Mouse (Mus musculus) heart, adult 9 months (tissue): ENCODE measurements around the gene Nwd2.
A peak's percentile ranks its signal among the peaks of the same experiment; 100 is the strongest.

Source experiments
- DNase-seq, 2 experiments: peaks; one replicate each; pipeline ENCODE4 v3.0.0; 2022; ENCODE audit warnings: low spot score in 2 of 2

The Nwd2 gene

DNA sequence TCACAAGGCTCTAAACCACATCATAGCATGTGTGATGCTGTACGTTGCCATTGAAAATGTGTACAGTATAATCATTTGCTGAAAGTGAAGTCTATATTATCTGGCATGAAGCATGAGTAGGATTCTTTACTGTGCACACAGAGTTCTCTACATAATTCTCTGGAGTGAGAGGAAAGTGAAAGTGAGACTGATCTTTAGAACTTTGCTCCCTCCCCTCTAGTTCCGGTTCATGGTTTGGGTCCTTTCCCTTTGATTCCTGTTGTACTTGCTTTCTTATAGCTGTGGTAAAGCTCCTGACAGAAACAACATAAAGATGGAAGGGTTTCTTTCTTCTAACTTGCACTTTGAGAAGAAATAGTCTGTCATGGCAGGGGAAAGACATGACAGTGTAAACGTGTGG lies 107.0 kb downstream of the Nwd2 start:
- no peak for DNase-seq

DNA sequence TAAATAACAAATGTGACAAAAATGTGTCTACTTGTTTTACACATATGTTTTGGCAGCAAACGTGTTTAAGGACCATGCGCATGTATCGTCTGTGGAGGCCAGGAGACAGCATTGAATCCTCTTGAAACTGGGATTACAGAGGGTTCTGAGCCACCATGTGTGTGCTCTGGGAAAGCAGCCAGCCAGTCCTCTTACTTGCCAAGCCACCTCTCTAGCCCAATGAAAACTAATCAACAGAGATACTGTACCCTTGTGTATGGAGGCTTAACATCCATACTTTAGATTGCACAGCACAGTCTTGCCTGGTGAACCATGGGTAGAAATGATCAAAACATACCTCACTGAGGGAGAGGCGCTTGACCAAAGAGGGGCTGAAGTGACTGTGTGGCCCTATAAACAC lies 117.0 kb downstream of the Nwd2 start:
- DNase-seq: no peak

DNA sequence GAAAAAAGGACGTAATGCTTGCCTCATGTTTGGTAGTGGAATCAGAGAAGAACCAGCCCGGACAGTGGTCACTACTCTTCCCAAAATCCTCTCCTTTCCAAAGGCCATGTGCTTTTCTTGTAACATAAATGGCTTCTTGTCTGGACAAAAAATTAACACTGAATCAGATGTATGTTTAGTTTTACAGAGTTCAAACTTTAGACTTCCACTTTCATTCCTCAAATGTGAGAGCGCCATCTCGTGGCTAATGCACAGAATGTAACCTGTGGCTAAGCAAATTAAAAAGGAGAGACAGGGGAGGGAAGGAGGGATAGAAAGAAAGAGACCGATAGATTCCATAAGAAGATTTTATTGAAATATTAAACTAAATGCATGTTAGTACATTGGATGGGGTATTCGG lies 117.8 kb downstream of the Nwd2 start:
- DNase-seq: no peak

DNA sequence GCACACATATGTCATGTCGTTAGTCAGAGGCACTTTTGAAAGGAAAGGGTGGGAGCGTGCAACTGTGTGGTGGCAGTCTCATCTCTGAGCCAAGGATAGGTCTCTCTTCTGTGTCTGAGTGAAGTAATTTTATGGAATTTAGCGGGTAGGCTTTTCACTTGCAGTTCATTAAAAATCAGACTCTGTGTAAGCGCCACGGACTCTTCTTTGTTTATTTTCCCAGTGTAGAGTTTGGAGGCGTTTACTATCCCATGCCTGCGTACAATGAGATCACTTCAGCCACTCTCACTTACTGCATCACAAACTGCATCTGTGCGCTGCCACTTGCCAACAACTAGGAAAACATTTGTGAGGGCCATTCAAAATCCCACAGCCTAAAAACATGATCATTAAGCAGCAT lies 118.6 kb downstream of the Nwd2 start:
- DNase-seq: no peak

DNA sequence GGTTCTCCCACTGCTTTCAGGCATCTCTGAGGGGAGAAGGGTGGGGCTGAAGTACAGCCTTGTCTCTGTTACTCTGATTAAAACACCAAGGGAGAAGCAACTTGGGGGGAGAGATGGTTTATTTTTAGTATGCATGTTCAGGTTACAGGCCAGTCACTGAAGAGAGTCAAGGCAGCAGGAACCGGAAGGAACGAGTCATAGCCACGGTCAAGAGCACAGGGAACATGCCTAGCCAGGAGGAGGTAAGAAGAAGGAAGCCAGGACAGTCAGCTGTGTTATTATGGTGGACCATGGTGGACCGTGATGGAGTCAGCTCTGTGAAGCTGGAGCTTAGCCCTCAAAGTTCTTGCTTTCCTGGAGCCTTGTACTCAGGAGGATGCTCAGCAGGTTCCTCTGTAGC lies 119.3 kb downstream of the Nwd2 start:
- DNase-seq: no peak

DNA sequence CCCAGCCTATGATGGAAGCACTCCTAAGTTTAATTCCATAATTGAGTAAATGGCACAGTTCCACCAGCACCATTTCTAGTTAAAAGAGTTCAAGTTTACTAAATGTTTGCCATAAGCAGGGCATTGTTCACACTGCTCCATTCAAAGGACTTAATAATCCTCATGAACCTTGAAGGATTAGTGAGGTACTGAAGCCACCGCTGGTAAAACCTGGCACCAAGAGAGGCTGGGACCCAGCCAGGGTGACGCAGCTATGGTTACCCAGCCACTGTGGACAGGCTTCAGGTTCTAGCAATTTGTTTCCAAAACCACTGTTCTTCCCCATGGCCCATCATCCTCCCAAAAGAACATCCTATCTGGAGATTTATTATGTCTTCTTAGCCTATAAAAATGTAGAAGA lies 124.1 kb downstream of the Nwd2 start:
- no peak for DNase-seq

DNA sequence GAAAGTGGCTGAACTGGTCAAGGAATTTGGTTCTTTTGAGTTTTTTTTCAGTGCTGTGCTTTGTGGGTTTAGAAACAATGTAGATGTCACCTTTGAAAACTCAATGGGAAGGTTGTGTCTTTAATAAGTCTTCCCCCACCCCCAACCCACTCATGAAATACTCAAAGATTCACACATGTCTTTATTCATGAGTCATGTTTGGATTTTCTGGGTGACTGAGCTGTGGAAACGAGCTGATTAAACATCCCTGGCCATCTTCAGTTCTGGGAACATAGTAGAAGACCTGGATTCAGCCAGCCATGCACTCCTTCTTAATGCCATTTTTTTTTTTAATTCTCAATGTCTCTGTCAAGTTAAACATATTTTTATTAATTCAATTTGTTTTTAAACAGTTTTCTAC lies 124.7 kb downstream of the Nwd2 start:
- no peak for DNase-seq

DNA sequence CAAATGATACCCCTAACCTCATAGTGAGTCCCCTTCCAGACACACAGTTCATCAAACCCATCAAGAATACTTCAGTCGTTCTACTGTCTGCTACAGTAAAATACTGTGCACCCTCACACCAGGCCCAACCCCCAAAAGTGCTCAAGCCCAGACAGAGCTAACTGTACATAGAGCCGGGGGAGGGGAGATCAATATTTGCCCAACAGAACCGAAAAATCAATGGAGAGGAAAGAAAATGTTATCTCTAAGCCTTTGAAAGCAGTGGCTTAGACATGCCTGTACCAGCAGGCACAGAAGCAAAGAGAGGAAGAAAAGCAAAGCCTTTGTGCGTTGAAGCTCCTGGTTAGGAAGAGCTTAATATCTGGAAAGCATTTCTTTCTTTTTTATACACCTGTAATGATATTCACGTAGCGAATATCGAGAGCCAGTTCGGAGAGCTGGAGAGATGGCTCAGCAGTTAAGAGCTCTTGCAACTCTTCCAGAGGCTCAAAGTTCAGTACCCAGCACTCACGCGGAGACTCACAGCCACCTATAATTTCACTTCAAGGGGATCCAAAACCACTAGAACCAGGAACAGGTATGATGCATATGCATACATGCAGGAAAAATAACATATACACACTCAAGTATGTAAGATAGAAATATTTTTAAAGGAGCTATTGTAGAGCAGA lies 139.4 kb downstream of the Nwd2 start:
- DNase-seq: no peak

DNA sequence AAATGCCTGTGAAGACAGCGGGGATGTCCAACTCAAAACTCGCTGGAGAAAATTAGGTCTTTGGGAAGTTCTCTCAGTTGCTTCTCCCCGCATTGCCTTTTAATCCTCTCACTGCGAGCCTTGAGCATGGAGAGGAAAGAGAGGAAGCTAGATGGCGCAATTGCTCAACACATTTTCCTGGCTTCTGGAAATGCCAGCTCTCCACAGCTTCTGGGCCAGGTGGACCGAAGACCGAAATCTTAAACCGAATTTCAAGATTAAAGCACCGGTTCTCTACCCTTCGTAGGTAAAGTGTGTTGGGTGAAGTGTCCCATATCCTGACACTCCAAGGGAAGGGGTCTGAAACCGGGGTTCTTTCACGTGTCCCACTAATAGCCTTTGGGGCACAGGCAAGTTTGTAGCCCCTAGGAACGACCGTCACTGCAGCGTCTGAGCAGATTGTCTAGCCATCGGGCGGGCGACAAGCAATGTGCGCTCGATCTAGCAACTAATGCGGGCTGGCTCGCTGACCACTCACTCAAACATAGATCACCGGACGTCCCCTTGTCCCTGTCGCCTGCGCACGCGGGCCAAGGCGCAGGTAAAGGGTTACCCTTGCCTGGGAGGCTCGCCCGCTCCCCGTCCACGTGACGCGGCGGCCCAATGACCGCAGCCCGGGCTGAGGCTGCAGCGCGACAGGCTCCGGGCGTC lies 163.1 kb downstream of the Nwd2 start, which contains the start of gene 0610040J01Rik:
TSS of gene 0610040J01Rik (plus strand) at position 545 of the 690 bp plus-strand sequence.
- DNase-seq: peak; percentile 49 to 60

DNA sequence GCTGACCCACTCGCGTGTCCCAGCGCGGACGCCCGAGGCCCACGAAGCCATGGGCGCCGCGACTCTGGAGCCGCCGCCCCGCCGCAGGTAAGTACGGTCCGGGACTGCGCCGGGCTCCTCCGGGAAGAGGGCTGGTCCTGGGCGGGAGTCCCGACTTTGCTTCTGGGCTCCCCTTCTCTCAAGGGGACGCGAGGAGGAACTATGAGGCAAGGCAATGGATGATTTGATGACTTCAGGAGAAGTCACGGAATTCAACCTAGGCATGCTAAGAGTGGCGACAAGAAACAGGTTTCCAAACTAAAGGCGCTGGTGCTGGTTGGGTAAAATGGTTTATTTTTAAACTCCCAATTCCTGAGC lies 163.6 kb downstream of the Nwd2 start:
- DNase-seq: no peak

DNA sequence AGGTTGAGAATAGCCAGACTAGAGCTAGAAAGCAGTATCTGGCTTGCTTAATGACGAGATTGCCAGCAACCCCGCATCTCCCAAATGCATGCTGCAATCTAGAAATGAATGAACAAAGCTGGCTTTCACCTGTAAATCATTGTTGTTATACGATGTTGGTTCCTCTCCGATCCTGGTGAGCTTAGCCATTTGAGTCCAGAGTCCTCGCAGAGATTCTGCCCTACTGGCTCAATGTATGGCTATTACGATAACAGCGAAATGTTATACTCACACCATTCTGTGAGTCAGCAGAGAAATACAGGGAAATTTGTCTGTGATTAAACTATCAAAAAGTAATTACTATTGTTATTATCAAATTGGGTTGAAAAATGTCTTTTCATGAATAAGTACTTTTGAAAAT lies 167.7 kb downstream of the Nwd2 start:
- no peak for DNase-seq

DNA sequence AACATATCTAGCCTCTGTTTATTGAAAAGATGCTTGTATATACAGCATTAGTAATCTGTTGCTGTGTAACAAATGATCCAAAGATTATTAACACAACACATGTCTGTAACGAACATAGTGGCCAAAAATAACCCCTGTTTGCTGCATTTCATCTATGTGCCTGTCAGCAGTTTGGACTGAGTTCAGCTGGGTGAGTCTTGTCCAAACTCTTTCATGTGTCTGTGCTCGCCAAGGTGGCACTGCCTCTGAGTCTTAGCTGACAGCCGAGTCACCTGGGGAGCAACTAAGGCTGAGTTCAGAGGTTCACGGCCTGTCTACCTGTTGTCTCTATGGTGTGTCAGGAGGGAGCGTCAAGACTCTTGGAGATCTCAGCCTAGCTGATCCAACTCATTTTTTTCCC lies 168.4 kb downstream of the Nwd2 start:
- peak; percentile 23 to 46 for DNase-seq

DNA sequence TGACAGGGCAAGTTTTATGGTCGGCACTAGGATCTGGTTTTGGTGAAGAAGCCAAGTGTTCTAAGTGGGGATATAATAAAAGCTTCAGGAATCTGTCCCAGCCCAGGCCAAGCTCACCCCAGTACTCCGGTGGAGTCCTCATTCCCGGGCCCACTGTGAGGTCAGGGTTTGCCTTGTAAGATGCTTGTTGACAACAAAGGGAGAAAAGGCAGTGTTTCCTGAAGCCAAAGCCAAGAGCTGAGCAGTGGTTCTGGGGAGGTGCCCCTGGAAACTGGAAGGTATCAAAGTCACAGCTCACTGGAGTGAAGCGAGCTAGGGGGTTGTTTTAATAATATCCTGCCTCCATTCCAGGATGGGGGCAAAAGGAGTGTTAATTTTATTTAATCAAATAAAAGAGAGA lies 170.1 kb downstream of the Nwd2 start:
- DNase-seq: no peak

DNA sequence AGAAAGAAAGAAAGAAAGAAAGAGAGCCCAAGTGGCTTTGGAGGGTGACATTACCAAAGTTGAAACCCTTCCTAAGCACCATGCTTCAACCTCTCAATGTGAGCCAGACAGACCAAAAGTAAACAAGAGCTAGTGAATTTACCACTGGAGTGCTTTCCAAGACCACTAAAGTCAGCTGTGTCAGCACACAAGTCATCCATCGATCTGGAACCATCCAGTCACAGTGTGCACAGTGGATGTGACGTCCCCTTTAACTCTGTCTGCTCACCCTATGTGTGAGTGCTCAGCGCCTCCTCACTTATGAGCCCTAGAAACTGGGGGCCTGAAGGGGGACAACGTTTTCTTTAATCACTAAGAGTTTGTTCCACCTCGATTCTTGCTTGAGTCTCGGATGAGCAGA lies 170.6 kb downstream of the Nwd2 start:
- DNase-seq: no peak

DNA sequence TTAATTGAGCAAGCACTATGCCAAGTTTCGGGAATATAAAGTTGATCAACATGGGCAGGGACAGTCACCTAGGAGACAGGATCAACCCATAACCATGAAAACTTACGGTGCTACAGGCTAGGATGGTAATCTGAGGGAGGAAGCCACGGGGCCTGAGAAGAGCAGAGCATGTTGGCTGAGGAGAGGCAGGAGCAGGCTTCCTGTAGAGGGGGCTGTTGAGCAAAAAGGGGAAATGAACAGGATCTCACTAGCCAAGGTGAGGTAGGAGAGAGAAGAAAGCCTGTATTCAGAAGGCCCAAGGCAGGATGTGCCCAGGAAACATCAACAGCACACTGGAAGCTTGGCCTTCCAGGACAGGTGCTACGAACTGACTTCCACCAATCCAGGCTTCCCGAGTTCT lies 172.3 kb downstream of the Nwd2 start:
- DNase-seq: no peak

DNA sequence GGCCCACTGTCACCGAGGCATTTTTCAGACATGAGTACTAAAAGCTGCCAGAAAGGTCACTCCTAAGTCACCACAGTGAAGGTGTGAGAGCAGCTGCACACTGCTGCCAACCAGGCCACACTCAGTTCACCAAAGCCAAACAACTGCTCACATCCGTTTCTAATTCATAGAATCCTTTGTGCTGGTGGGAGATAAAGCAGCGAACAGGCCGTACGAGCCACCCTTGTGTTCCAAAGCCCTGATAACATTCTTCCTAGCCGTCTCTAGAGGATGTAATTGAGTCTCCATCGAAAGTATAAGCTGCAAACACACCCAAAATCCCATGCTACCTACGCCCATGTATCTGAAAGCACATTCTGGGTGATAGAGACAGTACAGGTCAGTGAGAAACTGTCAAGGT lies 173.0 kb downstream of the Nwd2 start:
- peak in 1 of 2 experiments; percentile 7 for DNase-seq

DNA sequence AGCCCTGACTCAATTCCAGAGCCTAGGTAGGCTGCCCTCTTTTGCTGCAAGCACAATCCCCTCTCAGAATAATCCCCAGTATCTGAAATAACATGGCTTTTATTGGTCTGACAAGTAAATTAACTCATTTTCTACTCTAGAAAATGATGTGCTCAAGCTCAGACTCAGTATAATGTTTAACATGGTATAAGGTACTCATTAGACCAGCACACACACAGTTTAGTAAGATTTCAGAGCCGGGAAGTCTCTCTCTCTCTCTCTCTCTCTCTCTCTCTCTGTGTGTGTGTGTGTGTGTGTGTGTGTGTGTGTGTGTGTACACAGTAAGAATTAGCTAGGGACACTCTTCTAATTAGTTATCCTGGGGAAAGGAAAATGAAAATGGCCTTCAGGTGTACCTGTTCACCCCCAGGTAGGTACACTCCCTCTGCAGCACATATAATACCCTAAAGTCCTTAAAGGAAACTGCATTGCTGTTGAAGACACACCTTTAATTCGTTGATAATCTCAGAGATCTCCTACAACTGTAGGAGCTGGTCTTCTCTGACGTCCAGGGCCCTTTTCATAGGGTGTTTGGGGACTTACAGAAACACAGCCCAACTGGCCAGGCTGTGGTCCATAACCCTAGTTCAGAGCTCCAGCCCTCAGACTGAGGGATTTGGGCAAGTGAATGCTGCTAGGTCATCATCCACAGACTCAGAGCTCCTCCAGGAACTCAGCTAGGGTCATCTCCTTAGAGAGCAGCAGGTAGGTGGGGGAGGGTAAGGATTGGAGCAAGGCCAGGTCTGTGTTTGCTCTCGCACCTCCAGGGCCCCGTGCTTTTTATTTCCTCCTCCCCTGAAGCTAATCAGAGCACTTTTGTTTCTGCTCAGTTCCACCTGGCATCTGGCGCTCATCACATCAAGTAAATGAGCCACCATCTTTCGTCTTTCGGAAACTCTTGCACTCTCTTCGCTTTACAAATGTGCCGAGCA lies 174.7 kb downstream of the Nwd2 start:
- DNase-seq: no peak

DNA sequence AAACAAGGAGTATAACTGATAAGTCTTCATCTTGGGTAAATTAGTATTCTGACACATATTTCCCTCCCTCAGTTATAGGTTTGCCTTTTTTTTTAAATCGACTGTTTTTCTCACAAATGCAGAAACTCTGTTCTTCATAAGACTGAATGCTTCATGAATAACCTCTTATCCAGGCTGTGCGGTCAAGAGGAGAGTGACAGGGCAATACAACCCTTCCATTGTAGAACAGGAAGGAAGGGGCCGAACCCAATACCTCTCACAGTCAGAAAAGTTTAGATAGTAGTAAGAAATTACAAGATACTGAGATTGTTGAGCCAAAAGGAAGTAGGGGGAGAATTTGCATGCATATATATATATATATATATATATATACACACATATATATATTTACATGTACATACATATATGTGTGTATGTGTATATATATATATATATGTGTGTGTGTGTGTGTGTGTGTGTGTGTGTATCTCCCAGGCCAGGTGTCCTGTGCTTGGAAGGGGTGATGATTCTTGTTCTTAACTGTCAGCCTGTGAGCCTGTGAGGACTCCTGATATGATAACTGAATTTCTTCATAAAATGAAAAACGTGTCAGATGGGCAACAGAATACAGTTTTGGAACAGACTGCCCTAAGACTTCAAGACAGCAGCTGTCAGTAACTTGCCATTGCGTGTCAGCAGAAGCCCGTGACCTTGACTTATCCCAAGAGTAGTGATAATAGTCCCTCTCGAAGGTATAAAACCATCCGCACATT lies 175.9 kb downstream of the Nwd2 start:
- no peak for DNase-seq

DNA sequence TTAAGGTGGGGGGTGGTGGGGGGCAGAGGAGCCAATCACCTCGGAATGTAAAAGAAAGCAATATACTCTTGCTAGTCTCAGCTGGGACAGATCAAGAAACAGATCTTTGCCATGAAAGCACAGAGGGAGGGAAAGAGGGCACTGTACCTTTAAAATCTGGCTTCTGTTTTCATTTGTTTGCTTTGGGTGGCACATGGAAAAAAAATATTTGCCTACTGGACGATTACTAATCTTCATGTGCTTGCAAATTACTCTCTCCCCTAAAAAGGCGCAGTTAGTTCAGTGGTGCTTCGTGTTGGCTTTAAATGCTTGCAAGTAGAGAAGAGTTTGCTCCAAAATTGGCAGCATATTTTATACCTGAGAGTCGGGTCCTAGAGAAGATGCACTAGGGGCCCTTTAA lies 177.0 kb downstream of the Nwd2 start:
- DNase-seq: no peak

DNA sequence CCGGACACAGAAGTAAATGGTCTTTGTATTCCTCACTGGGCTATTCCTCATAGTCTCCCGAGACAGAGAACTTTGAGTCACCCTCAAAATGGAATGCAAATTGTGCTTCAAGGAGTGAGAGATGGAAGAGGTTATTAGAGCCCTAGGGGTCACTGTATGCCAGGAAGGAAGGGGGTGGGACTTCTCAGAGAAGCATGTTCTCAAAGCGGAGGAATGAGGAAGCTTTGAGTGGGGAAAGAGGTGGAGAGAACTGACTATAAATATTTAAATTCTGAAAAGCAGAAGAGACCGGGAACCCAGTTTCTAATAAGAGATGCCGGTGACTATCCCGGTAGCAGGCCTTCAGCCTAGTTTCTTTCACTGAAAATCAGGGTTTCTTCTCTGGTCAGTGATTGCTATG lies 178.1 kb downstream of the Nwd2 start:
- peak in 1 of 2 experiments; percentile 35 for DNase-seq

DNA sequence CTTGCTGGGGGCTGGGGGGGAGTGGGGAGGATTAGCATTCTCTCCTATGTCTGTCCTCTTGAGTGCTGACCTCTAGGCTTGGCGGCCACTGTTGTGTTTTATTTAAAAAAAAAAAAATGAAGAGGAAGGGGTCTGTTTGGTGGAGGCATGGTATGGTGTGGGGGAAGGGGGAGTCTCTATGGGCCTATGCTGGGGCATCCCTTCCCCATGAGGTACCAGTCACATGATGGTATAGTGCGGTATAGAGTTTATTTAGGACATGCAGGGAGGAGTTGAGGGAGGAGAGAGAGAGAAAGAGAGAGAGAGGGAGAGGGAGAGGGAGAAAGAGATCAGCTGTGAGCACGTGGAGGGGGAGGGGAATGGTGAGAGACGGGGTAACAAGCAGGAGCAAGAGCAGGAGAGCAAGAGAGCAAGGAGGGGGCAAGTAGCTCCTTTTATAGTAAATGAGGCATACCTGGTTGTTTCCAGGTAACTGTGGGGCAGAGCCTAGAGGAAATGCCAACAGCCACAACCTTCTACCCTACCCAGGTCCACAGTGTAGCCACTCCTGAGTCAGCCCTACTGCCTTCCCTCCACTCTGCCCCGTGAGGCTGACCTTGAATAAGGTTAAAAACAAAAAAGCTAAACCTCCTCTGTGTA lies 178.6 kb downstream of the Nwd2 start:
- DNase-seq: no peak
